Mouse (Mus musculus) bone marrow macrophage, adult 2 months (primary cell): ENCODE data around the gene Itpk1.

Experiments used
- CTCF ChIP-seq: IDR thresholded peaks from 2 replicates; pipeline ENCODE4 v1.5.1; 2012; ENCODE audit warnings: low read depth, mild to moderate bottlenecking, low read length, moderate library complexity
- POLR2A ChIP-seq: IDR thresholded peaks from 2 replicates; pipeline ENCODE4 v1.6.1; 2012; ENCODE audit warnings: mild to moderate bottlenecking, low read depth, low read length, borderline replicate concordance

DNA sequence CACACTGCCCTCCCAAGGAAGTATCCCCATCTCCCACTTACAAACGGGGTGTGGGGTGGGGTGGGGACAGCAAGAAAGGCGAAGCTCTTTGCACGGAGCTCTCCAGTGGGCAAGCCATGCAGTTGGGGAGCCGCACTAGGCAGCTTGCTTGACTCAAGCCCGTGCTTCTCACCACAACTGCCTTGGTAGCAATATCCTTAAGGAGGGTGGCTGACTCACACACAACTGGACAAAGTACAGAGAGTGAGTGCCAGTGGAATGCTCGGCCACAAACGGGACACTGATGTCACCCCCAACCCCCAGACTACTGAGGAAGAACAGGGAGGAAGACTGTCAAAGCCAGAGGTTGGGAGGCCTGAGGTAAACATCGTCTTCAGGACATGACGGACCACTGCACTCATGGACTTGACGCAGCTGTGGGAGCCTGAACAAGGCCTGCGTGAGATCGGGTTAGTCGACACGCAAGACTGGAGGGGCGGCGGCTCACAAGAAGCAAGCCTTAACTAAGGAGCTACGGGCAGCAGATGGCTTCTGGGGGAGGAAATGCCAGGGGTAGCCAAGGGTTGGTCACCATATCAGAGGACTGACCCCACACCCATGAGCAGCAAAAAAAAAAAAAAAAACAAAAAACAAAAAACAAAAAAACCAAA lies 113.9 kb downstream of the Itpk1 start:
- no peak for TF ChIP-seq POLR2A
- TF ChIP-seq CTCF = no peak
